Mouse (Mus musculus) myocyte (in vitro differentiated cells): ENCODE results near the gene Akap8l.

ENCODE experiments used
- E2F4 ChIP-seq: IDR thresholded peaks from one replicate; pipeline ENCODE4 v1.6.1; 2011; ENCODE audit warnings: mild to moderate bottlenecking, control low read depth, moderate library complexity; ENCODE audit not compliant: insufficient read depth
- MAX ChIP-seq: IDR thresholded peaks from one replicate; pipeline ENCODE4 v1.6.1; 2011; ENCODE audit warnings: low read depth, mild to moderate bottlenecking, control low read depth
- MYOG ChIP-seq, 3 experiments: IDR thresholded peaks; one replicate each; pipeline ENCODE4 v1.6.1; 2011; ENCODE audit warnings: control low read depth in 2 of 3, low read depth in 2 of 3, mild to moderate bottlenecking in 2 of 3; ENCODE audit not compliant: insufficient read length in 2 of 3, control insufficient read depth in 1 of 3, insufficient read depth in 1 of 3
- POLR2A ChIP-seq: IDR thresholded peaks from one replicate; pipeline ENCODE4 v1.6.1; 2011; ENCODE audit warnings: low read depth, mild to moderate bottlenecking, control low read depth, moderate library complexity; ENCODE audit not compliant: insufficient read length
- SRF ChIP-seq: IDR thresholded peaks from one replicate; pipeline ENCODE4 v1.6.1; 2011; ENCODE audit warnings: low read depth; ENCODE audit not compliant: control insufficient read depth, insufficient read length

DNA sequence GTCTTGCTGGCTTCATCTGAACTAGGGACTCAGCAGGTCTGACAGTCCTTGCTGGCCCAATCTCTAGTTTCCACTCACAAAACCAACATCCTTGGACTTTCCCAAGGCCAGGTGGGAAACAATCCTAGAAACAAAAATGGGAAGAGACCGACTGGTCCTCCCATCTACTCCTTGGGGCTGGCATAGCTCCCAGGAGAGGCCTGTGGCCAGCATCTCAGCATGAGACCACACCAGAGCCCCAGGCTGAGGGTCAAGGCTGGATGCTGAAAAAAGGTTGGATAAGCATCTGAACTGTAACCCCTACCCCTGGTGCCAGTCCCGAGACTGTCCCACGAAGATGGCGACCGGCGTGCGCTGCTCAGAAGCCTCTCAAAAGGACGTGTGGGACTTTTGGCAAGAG, 37.6 kb downstream of the Akap8l start:
- TF ChIP-seq POLR2A, result no peak
- TF ChIP-seq E2F4, result no peak
- no peak for TF ChIP-seq MAX
- no peak for TF ChIP-seq SRF
- no peak for TF ChIP-seq MYOG (IDR thresholded peaks at IDR 0.05; ENCODE audit: control insufficient read depth in 1 of 3, insufficient read depth in 1 of 3, insufficient read length in 2 of 3, low read depth in 2 of 3)
